Mouse (Mus musculus) spleen, adult 18-20 months (tissue): ENCODE data around the gene Csnk2a1.
A peak's percentile ranks its signal among the peaks of the same experiment; 100 is the strongest.
"Not testable (repeated sequence)": the region's sequence is repeated elsewhere in the genome, so short reads cannot be mapped to it uniquely, and the experiment has no call there.

Experiments used
- DNase-seq, 2 experiments: peaks; one replicate each; pipeline ENCODE4 v3.0.0; 2022; ENCODE audit warnings: mixed read lengths in 2 of 2

The Csnk2a1 gene

DNA sequence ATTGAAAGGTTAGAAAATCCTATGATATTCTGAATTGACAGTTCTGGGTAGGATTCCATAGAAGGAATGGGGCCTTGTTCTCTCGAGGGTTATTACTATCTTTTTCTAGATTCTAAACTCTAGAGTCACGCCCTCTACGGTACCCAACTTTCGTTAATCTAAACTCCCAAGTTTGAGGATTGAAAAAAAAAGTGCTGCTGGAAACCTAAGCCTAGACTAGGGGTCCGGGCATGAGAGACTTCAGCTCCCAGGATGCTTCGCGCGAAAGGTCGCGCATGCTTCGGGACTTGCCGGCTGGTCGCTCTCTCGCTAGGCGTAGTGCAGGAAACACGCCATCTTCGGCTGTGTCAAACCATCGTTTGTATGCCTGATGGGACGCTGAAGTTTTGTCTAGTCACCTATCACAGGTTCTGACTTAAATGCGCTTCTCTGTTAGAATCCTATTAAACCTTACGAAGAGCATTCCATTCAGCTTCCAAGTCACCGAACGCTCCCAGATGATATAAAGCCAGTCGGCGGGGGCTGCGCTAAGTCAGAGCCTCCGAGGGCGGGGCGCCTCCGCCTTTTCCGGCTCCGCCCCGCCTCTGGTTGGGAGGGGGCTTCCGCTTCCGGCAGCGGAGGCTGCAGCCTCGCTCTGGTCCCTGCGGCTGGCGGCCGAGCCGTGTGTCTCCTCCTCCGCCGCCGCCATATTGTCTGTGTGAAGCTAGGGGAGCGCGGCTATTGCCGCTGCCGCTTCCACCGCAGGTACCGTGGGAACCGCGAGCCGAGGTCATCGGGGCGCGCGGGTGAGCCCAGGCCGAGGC lies at the start of gene Csnk2a1:
TSS of gene Csnk2a1 (plus strand) at position 592 of the 803 bp plus-strand sequence.
- peak; percentile 82 to 92 for DNase-seq

DNA sequence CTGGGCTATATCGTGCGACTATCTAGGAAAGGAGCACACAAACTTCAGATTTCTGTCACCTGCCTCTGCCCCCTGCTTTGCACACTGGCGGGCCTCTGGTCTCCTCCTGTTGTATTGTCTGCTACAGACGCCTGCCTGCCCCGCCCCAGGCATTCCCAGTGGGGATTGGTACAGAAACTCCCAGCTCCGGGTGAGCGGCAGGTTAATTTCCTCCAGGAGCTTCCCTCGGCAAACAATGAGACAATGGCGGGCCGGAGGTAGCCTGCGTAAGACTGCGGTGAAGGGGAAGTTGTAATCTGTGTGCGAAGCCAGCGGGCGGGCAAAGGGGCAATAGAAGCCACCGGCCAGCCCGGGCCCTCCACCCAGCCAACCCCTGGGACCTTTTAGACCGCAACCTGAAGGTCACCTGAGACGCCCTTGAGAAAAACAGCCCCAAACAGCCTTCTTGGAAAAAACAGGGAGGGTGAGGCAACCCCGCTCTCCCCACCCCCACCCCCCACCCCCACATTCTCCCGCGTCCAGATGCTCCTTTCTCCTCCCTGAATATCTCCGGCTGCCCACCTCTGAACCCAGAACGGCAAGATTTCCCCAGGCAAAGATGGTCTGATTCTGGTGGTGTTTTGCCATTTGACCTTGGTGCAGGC lies 49.4 kb upstream of the Csnk2a1 start:
- no peak for DNase-seq

DNA sequence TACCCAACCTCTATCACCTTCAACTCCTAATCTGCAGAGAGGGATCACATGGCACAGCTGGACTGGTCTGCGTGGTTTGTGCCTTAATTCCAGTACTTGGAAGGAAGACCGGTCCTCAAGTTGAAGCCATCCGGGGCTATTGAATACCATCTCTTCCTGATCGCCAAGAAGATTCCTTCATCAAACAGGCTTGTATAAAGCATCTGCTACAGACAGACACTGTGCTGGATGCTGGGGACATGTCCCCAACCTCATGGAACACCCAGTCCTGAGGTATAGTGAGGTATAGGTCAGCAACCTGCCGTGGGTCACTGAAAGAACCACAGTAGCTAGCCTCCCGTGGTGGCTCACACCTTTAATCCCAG lies 48.9 kb upstream of the Csnk2a1 start:
- no peak for DNase-seq

DNA sequence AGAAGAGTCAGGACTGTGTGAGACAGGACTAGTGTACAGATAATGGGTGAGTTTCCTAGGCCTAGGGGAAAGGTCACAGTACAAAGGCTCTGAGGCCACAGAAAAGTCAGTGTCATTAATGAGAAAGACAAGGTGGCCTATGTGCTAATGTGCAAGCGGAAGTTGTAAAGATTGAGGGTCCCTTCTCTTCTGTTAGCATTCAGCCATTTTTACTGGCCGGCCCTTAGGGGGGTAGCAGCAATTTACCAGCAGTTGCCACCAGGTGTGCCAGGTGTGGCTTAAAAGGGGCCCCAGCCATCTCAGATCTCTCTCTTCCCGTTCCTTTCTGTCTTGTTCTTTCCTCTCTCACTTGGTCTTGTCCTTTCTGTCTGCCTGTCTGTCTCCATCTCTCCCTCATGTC lies 48.3 kb upstream of the Csnk2a1 start:
- no peak for DNase-seq

- no peak for DNase-seq
Measured at GRCm38 (mm10) chr2:152179301-152179700, 47.3 kb upstream of the Csnk2a1 start.

- DNase-seq: peak in 1 of 2 experiments; percentile 5
Measured at GRCm38 (mm10) chr2:152180323-152180722, 46.3 kb upstream of the Csnk2a1 start.

GRCm38 (mm10) chr2:152187132-152187531 lies 39.5 kb upstream of the Csnk2a1 start:
- DNase-seq: no peak

DNA sequence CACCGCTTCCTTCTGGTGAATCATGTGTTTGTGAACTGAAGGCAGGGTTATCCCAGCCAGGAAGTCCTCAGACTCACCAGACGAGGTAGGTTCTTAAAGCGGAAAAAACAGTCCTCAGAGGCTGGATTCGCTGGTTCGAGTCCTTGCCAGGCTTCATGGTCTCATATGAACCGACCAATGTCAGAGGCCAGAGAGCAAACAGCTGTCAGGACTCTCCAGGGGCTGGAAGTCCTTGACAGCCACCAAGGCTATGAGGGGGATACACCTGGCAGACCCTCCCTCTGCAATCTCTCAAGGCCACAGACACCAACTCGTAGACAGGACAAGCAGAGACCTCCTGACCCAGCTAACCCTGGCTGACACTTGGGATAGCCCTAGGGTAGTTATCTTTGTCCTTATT lies 37.4 kb upstream of the Csnk2a1 start:
- no peak for DNase-seq

DNA sequence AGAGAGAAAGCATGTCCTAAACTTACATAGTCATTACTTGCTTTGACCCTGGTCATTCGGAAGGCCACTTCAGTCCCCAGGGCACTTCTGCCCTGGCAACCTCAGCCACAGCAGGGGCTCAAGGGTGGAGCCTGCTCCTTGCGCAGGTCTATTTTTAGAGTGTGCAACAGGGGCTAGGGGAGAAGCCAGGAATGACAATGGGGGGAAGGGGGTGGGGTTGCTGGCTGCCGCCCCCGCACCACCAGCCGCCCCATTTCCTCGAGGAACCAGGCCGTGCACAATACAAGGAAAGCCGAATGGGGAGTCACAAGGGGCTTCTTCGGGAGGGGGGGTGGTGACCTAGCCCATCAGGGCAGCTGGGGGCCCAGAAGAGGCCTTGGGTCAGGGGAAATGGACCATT lies 37.0 kb upstream of the Csnk2a1 start:
- DNase-seq: no peak

DNA sequence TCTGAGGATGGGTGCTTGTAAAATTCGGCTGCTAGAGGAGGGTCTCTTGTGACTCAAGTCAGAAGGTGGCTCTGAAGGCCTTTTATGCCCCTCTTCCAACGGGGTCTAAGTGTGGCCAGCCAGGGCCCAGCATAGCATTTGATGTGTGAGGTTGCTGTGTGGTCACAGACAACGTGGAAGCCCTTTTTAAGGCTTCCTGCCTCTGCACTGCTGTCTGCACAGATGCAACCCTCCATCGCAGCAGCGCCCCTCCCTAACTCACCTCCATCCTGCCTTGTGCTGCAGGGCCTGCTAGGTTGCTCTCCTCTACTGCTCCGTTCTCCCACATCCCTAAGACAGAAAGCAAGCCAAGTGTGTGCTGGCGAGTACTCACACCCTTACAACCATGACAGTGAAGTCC lies 36.5 kb upstream of the Csnk2a1 start:
- DNase-seq: no peak

- DNase-seq: no peak
Measured at GRCm38 (mm10) chr2:152192591-152193345, 33.9 kb upstream of the Csnk2a1 start.

DNA sequence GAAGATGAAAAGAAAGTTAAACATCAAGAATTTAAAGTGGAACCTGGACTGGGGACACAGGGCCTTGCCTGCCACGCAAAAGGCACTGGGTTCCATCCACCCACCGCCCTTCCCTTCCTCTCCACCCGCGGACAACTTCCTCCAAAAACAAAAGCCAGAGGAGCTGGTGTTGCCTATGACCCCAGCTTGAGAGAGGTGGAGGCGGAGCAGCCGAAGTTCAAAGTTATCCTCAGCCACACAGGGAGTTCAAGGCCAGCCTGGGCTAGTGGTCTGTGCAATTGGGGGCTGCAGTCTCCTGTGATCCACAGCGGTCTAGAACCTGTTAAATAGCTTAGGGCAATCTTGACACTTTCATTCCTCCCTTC lies 33.3 kb upstream of the Csnk2a1 start:
- no peak for DNase-seq

GRCm38 (mm10) chr2:152194586-152194985 lies 32.1 kb upstream of the Csnk2a1 start:
- DNase-seq: no peak

DNA sequence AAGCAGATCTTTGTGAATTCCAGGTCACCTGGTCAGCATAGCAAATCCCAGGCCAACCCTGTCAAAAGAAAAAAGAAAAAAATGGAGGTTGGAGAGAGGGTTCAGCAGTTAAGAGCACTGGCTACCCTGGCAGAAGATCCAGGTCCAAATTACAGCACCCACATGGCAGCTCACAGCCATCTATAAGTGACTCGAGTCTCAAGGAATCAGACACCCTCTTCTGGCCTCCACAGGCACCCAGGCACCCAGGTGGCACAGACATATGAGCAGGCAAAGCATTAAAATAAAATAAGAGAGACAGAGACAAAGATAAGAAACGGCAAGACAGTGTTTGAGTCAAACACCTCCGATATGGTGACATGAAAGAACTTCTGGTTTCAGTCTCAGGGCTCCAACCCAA lies 29.7 kb upstream of the Csnk2a1 start:
- DNase-seq: no peak

- DNase-seq: peak in 1 of 2 experiments; percentile 27
Measured at GRCm38 (mm10) chr2:152197301-152197712, 29.3 kb upstream of the Csnk2a1 start.

DNA sequence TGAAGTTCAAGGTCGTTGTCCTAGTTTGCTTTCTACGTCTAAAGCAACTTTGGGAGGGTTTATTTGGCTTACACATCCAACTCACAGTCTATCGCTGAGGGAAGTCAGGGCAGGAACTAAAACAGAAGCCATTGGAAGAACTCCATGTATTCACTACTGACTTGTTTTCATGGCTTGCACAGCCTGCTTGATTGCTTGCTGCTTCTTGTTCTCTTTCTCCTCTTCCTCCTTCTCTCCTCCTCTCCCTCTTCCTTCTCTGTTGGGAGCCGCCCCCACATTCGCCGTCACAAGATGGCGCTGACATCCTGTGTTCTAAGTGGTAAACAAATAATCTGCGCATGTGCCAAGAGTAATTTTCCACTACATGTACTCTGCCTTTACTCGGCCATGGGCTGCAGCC lies 20.5 kb upstream of the Csnk2a1 start:
- not testable (repeated sequence) for DNase-seq

DNA sequence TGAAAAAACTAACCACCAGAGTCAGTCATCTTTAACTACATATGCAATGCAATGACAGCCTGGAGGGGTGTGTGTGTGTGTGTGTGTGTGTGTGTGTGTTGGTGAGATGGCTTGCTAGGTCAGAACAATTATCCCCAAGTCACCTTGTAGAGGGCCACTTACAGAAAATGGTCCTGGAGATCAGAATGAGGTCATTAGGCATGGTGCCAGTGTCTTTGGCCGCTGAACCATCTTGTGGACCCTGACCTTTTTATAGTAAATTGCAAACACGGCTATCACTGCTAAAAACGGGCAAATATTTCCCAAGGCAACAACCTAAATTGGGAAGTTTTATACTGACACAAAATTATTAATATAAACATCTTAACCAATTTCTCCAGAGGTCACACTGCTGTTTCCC lies 14.8 kb upstream of the Csnk2a1 start:
- no peak for DNase-seq

GRCm38 (mm10) chr2:152216975-152217374 lies 9.7 kb upstream of the Csnk2a1 start:
- DNase-seq: no peak

- no peak for DNase-seq
Measured at GRCm38 (mm10) chr2:152223521-152224300, 2.9 kb upstream of the Csnk2a1 start.

- no peak for DNase-seq
Measured at GRCm38 (mm10) chr2:152225536-152225935, 1.1 kb upstream of the Csnk2a1 start.

GRCm38 (mm10) chr2:152227051-152227481 lies 427 bp downstream of the Csnk2a1 start:
- DNase-seq: peak; percentile 70 to 72

DNA sequence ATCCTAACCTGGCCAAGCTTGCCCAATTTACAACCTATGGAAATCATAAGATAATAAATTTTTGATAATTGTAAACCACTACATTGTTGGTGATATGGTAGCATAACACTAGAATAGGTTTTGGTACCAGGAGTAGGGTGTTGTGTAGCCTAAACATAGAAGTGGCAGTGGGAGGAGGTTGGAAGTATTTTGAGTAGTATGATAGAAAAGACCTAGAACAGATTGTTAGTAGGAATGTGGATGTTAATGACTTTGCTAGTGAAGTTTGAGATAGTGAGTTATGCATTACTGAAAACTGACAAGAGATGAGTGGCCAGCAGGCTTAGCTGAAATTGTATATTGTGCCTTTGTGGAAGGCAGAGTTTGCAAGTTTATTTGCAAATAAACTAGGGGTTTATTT lies 3.4 kb downstream of the Csnk2a1 start:
- DNase-seq: no peak

GRCm38 (mm10) chr2:152237926-152238325 lies 11.3 kb downstream of the Csnk2a1 start:
- DNase-seq: no peak
